Mouse (Mus musculus) embryonic facial prominence, embryonic 11.5 days (tissue): ENCODE results near the gene Adig. TPM values are rescaled to one million over a fixed set of nuclear protein-coding genes. Genes with fewer than 3 reads are reported as not detected.

ENCODE experiments used
- ATAC-seq: fragments of 200-750 bp; cut with Nextera tagmentation; replicated peaks from 2 replicates; pipeline ENCODE4 v1.8.0; 2017; ENCODE audit warnings: low read depth; ENCODE audit not compliant: insufficient number of reproducible peaks, low FRiP score, low TSS enrichment
- DNase-seq: peaks from one replicate; pipeline ENCODE4 v3.0.0-alpha.2; 2015; ENCODE audit warnings: low spot score
- H3K27ac ChIP-seq: fragments of 300-500 bp; sonication (generic); replicated peaks from 2 replicates; pipeline ENCODE4 v1.5.1; 2014; ENCODE audit warnings: mild to moderate bottlenecking, low read depth, low read length, control low read depth
- H3K27me3 ChIP-seq: fragments of 300-500 bp; sonication (generic); 2 replicates; pipeline ENCODE4 v1.6.1; 2014; ENCODE audit warnings: mild to moderate bottlenecking, low read length, moderate library complexity, mixed read lengths; ENCODE audit not compliant: control insufficient read depth, insufficient read depth
- H3K36me3 ChIP-seq: fragments of 300-500 bp; sonication (generic); replicated peaks from 2 replicates; pipeline ENCODE4 v1.6.1; 2014; ENCODE audit warnings: low read depth, mild to moderate bottlenecking, low read length, moderate library complexity, mixed read lengths; ENCODE audit not compliant: control insufficient read depth, insufficient read depth
- H3K4me1 ChIP-seq: fragments of 300-500 bp; sonication (generic); 2 replicates; pipeline ENCODE4 v1.6.1; 2014; ENCODE audit warnings: low read length, mixed read lengths; ENCODE audit not compliant: control insufficient read depth, insufficient read depth
- H3K4me2 ChIP-seq: fragments of 300-500 bp; sonication (generic); 2 replicates; pipeline ENCODE4 v1.6.1; 2014; ENCODE audit warnings: low read depth, mild to moderate bottlenecking, control low read depth, low read length, moderate library complexity
- H3K4me3 ChIP-seq: fragments of 300-500 bp; sonication (generic); 2 replicates; pipeline ENCODE4 v1.5.1; 2014; ENCODE audit warnings: low read depth, low read length, control low read depth
- H3K9ac ChIP-seq: fragments of 300-500 bp; sonication (generic); replicated peaks from 2 replicates; pipeline ENCODE4 v1.6.1; 2014; ENCODE audit warnings: mild to moderate bottlenecking, control low read depth, low read length
- H3K9me3 ChIP-seq: fragments of 300-500 bp; sonication (generic); replicated peaks from 2 replicates; pipeline ENCODE4 v1.6.1; 2016; ENCODE audit warnings: mild to moderate bottlenecking, low read length, inconsistent platforms, mixed read lengths; ENCODE audit not compliant: control insufficient read depth
- WGBS: fragments of 180-500 bp; shearing (Covaris S2); extraction: QIAGEN DNeasy Blood & Tissue Kit; methylation state at CpG from one replicate; pipeline ENCODE4 v1.1.7; 2014; 5-methylcytosine and 5-hydroxymethylcytosine counted together
- polyA plus RNA-seq: library from polyadenylated mRNA; unstranded; fragments of >200 nt; fragmentation: Nextera tagmentation; extraction: Ambion mirVana; gene quantifications from 2 replicates; pipeline ENCODE4 v1.2.1, GENCODE M21; 2014

The Adig gene
- not detected in 2 replicates for polyA plus RNA-seq

DNA sequence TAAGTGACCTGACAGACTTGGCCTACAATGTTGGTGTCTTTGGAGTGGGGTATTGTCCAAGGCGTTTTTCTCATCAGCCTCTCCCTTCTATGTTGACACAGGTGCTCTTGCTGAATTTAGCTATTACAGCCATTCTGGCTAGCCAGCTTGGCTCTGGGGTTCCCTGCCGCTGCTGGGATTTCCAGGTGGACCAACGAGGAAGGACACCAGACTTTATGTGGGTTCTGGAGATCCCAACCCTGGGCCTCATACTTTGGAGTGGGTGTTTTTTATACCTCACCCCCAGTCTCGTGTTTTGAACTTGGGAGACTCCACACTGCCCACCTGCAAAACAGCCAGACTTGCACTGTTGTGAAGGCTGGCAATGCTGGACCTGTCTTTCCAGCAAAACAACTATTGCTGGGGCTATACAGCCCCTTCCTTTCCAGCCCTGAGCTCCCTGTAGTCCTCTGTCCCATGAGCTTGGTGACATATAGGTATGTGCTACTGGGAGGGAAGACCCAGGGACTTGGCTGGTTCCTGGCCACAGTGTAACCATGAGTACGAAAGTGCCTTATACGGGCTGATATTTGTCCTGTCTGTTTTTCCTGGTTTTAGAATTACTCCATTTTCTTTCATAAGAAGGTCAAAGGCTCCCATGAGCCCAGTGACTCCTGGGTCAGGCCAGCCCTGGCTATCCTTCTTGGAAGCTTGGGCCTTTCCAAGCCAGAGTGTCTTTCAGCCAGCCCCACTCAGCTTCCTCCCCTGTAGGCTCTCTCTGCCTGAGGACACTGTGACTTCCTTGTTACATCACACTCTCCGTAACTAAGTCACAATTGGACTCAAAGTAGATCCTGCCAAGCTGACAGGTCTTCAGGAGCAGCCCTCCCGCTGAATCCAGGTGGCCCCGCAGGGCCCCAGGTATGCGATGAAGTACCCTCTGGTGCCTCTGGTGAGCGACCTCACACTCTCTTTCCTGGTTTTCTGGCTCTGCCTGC lies at the start of gene Adig:
Gene Adig, plus strand, starts transcription at position 777 of the 977 bp plus-strand sequence.
- no peaks in the 10 kb centered on the region for H3K27me3 ChIP-seq
- no peak within 1 kb of the TSS for H3K27ac ChIP-seq
- no peak for ATAC-seq
- no peak within 1 kb of the TSS for H3K4me2 ChIP-seq
- H3K4me1 ChIP-seq: no peaks in the 10 kb centered on the region
- no peak for DNase-seq
- H3K9ac ChIP-seq: no peak within 1 kb of the TSS
- 66% methylated on average over 11 of the region's 11 CpGs for WGBS
- H3K4me3 ChIP-seq: no peak within 1 kb of the TSS
- no peaks in the 10 kb centered on the region for H3K36me3 ChIP-seq
- no peaks in the 10 kb centered on the region for H3K9me3 ChIP-seq

DNA sequence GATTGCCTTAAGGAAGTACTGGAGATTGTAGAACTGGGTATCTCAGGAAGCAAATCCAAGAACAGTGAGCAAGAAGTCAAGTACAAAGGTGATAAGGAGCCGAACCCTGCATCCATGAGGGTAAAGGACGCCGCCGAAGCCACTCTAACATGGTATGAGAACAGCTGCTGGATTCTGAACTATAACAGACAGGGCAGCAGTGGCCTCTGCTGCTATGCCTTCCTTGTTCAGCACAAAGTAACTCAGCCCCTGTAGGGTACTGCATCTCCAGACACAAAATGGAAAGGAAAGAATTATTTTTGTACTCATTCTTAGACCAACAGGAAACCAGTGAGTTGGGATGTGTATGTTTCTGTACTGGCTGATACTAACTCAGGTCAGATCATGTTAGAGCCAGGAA lies 46.0 kb upstream of the Adig start:
- Histone ChIP-seq H3K9ac (no peak overlapping the region), H3K27me3 (no peaks in the 10 kb centered on the region), H3K4me2 (no peak overlapping the region), H3K4me1 (no peaks in the 10 kb centered on the region), H3K27ac (no peak overlapping the region), H3K9me3 (no peaks in the 10 kb centered on the region), H3K4me3 (no peak overlapping the region), H3K36me3 (peaks cover 3% of the 10 kb centered on the region; the same call in 1 of the 2 replicates)
- WGBS: 91% methylated on average over 4 of the region's 4 CpGs
- DNase-seq (no peak), ATAC-seq (no peak)

DNA sequence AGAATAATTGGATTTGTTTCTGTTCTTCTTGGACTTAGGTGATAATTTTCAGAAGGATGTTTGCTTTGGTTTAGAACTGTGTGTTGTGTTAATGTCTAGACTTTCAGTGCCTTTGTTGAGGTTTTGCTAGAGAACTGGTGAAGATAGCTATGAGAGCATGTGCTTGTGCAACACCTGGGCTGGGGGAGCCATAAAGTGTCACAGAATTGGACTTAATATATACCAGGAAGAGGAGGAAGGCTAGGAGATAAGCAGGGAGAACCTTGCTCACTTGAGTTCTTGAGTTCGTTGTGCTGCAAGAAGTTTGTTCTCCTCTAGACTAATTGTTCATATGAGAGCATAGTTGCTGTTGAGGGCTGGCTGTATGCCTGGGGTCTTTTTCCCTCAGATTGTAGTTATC lies 44.8 kb upstream of the Adig start:
- Histone ChIP-seq H3K4me2 (no peak overlapping the region), H3K27me3 (no peaks in the 10 kb centered on the region), H3K4me3 (no peak overlapping the region), H3K36me3 (0 out of 2 replicates have a peak, but pooled peaks cover 2% of the 10 kb centered on the region), H3K9ac (no peak overlapping the region), H3K9me3 (no peaks in the 10 kb centered on the region), H3K4me1 (no peaks in the 10 kb centered on the region), H3K27ac (no peak overlapping the region)
- DNase-seq (no peak), ATAC-seq (no peak)
- WGBS: 90% methylated on average over 1 of the region's 1 CpGs

DNA sequence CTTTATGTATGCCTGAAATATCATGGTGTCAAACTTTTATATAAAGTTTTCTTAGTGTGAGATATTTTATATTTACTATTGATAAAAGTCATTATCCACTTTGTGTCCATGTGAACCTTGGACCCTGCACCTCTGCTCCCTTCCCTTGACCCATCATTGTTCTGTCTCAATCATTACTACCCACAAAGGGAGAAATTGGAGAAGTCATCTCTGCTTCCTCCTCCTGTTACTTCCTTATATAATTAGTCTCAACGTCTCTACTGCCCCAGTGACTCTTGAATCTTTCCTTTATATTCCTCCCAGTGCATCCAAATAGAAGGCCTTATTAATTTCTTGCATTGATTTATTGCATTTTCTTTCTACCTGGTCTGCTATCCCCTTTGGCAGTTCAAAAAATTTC lies 40.0 kb upstream of the Adig start:
- H3K36me3 ChIP-seq: peaks cover 2% of the 10 kb centered on the region; the same call in 1 of the 2 replicates
- no peak for DNase-seq

DNA sequence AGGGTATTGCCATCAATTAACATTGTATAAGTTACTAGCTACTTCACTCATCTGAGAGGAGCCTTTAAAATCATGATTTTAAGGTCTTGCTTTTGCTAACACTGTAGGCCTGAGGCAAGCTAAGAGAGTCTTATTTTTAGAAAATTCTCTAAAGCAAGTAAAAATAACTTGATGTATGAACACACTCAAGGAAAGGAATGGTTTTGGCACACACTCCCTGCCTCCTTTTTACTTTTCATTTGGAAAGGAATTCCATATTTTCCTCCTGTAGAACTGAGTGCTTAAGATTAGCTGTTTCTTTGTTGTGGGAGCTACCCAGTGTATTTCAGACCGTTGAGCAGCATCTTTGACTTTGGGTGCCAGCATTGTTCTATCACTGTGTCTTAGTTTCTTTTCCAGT lies 28.3 kb upstream of the Adig start:
- ATAC-seq (no peak), DNase-seq (no peak)
- Histone ChIP-seq H3K4me2 (no peak overlapping the region), H3K27me3 (no peaks in the 10 kb centered on the region), H3K9me3 (no peaks in the 10 kb centered on the region), H3K9ac (no peak overlapping the region), H3K4me1 (no peaks in the 10 kb centered on the region), H3K4me3 (no peak overlapping the region), H3K36me3 (peaks cover 3% of the 10 kb centered on the region), H3K27ac (no peak overlapping the region)
- 91% methylated on average over 1 of the region's 1 CpGs for WGBS

More for the DNA sequence above, 40.0 kb upstream of the Adig start:
- Histone ChIP-seq H3K27ac (no peak overlapping the region), H3K4me3 (no peak overlapping the region), H3K4me1 (no peaks in the 10 kb centered on the region), H3K27me3 (no peaks in the 10 kb centered on the region), H3K9ac (no peak overlapping the region), H3K4me2 (no peak overlapping the region), H3K9me3 (no peaks in the 10 kb centered on the region)
- WGBS: 61% methylated on average over 1 of the region's 1 CpGs
- ATAC-seq: no peak

DNA sequence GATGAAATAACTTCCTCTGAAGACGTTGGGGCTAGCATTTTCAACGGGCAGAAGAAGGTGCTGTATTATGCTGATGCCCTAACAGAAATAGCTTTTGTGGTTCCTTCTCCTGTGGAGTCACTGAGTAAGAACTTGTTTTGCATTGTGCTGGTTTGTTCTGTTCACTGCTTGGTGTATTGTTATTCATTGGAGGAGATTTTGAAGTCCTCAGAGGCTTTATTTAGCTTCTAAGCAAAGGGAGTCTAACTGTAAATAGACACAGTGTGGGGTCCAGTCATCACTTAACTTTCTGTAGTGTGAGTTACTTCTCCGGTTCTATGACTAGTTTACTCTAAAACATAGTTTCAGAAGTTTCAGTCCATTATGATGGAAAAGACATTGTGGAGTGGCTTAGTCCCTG lies 24.8 kb upstream of the Adig start:
- H3K27ac ChIP-seq: no peak overlapping the region
- ATAC-seq (no peak), DNase-seq (no peak)
- peaks cover 3% of the 10 kb centered on the region for H3K36me3 ChIP-seq
- no peak overlapping the region for H3K4me2 ChIP-seq
- H3K27me3 ChIP-seq: no peaks in the 10 kb centered on the region
- no peak overlapping the region for H3K9ac ChIP-seq
- 79% methylated on average over 3 of the region's 3 CpGs for WGBS
- H3K4me3 ChIP-seq: no peak overlapping the region
- no peaks in the 10 kb centered on the region for H3K9me3 ChIP-seq
- H3K4me1 ChIP-seq: no peaks in the 10 kb centered on the region

DNA sequence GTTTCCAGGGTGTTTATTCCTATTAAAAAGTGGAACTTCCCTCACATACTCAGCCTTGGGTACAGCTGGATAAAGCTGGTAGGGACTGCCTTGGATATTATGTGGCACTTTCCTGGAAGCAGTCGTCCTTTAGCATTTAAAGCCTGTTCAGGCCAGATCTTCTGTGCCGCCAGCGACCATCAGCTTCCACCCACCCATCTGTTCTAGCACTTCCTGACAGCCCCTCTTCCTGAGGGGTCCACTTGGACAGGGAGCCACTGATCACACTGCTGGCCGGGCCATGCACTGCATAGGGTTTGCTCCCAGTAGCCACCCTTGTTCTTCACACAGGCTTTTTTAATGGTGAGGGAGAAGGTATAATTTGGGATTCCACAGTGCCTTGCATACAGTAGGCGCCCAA lies 4.0 kb upstream of the Adig start:
- no peak overlapping the region for H3K9ac ChIP-seq
- no peak overlapping the region for H3K4me2 ChIP-seq
- H3K27ac ChIP-seq: no peak overlapping the region
- no peaks in the 10 kb centered on the region for H3K9me3 ChIP-seq
- no peak for DNase-seq
- no peaks in the 10 kb centered on the region for H3K4me1 ChIP-seq
- WGBS: 90% methylated on average over 5 of the region's 5 CpGs
- ATAC-seq: no peak
- no peak overlapping the region for H3K4me3 ChIP-seq
- no peaks in the 10 kb centered on the region for H3K36me3 ChIP-seq
- no peaks in the 10 kb centered on the region for H3K27me3 ChIP-seq

DNA sequence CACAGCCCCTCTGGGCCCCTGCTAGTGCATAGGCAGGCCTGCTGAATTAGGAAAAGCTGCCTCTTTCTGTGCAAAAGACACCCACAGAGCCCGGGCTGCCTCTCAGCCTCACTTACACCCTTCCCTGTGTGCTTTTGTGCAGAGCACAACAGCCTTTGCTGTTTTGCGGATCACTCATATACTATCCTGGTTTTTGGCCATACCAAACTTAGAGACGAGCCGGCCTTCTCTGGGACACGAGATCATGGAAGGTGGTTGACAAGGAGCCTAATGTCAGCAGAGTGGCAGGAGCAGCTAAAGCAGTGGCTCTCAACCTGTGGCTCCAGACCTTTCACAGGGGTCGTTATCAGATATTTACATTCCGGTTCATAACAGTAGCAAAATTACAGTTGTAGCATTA lies 814 bp downstream of the Adig start:
- Histone ChIP-seq H3K4me3 (no peak overlapping the region), H3K36me3 (no peaks in the 10 kb centered on the region), H3K9me3 (no peaks in the 10 kb centered on the region), H3K27ac (no peak overlapping the region), H3K9ac (no peak overlapping the region), H3K4me2 (no peak overlapping the region), H3K4me1 (no peaks in the 10 kb centered on the region), H3K27me3 (no peaks in the 10 kb centered on the region)
- no peak for DNase-seq
- no peak for ATAC-seq
- WGBS: 85% methylated on average over 7 of the region's 7 CpGs
